Mouse (Mus musculus) heart, adult 2 months (tissue): ENCODE results near the gene Frmd3. TPM values are rescaled to one million over a fixed set of nuclear protein-coding genes. Genes with fewer than 3 reads are reported as not detected.

ENCODE experiments used
- DNase-seq, 2 experiments: peaks; one replicate each; pipeline ENCODE4 v3.0.0; 2021
- H3K27ac ChIP-seq: fragments of 200-600 bp; 2 replicates; pipeline ENCODE4 v1.8.1; 2022
- H3K27me3 ChIP-seq: fragments of 200-500 bp; 2 replicates; pipeline ENCODE4 v1.6.1; 2012; ENCODE audit warnings: mild to moderate bottlenecking, low read length, inconsistent platforms, mixed read lengths; ENCODE audit not compliant: control insufficient read depth, insufficient read depth
- H3K36me3 ChIP-seq: fragments of 200-500 bp; 2 replicates; pipeline ENCODE4 v1.6.1; 2012; ENCODE audit warnings: low read length, inconsistent platforms; ENCODE audit not compliant: control insufficient read depth, insufficient read depth
- H3K4me1 ChIP-seq: fragments of 200-500 bp; 2 replicates; pipeline ENCODE4 v1.6.1; 2011; ENCODE audit warnings: low read length; ENCODE audit not compliant: control insufficient read depth, insufficient read depth
- H3K4me3 ChIP-seq: fragments of 200-600 bp; 2 replicates; pipeline ENCODE4 v1.8.1; 2022
- H3K79me2 ChIP-seq: fragments of 200-500 bp; replicated peaks from 2 replicates; pipeline ENCODE4 v1.6.1; 2012; ENCODE audit warnings: mild to moderate bottlenecking, inconsistent platforms, low read length, moderate library complexity, mixed read lengths; ENCODE audit not compliant: control insufficient read depth, insufficient read depth
- H3K9ac ChIP-seq: fragments of 200-500 bp; 2 replicates; pipeline ENCODE4 v1.6.1; 2012; ENCODE audit warnings: low read depth, mild to moderate bottlenecking, control low read depth, inconsistent platforms, low read length, mixed read lengths
- CTCF ChIP-seq: fragments of 200-600 bp; IDR thresholded peaks from 2 replicates; pipeline ENCODE4 v1.8.1; 2022; ENCODE audit warnings: antibody characterized with exemption, mild to moderate bottlenecking, moderate library complexity
- EP300 ChIP-seq: fragments of 200-500 bp; IDR thresholded peaks from 2 replicates; pipeline ENCODE4 v1.6.1; 2011; ENCODE audit warnings: low read depth, low read length, control low read depth; ENCODE audit not compliant: insufficient read depth
- POLR2A ChIP-seq: fragments of 200-500 bp; IDR thresholded peaks from 2 replicates; pipeline ENCODE4 v1.6.1; 2011; ENCODE audit warnings: mild to moderate bottlenecking, low read depth, low read length, control low read depth; ENCODE audit not compliant: insufficient read depth
- WGBS: fragments of 180-500 bp; shearing (Covaris S2); methylation state at CpG from one replicate; pipeline ENCODE4 v1.1.7; 2018; 5-methylcytosine and 5-hydroxymethylcytosine counted together
- intact Hi-C: fragments of 180-260 bp; cut with DNase I; formaldehyde crosslinking; loops from one replicate; pipeline ENCODE4 v1.15.1; 2025
- long read RNA-seq: library from polyadenylated mRNA; stranded (forward); transcript quantifications from one replicate; pipeline ENCODE4 v2.0.0, GENCODE M21; 2021
- polyA plus RNA-seq: library from polyadenylated mRNA; depleted of rRNA; stranded (reverse); fragments of >200 nt; gene quantifications from 2 replicates; pipeline ENCODE4 v1.2.3, GENCODE M21; 2012; rRNA removed
- total RNA-seq, 2 experiments: library from RNA; stranded (reverse); gene quantifications; 2 replicates each; pipeline ENCODE4 v1.2.3; 2021

Frmd3 gene
- under 1 TPM in 1 of 2 experiments, not detected in 1; 0.14 TPM for total RNA-seq
- 0.04 TPM in 1 of 2 replicates, not detected in the other for polyA plus RNA-seq
- long read RNA-seq, partial matches to known transcripts = 0 of 1 reads
- long read RNA-seq, other reads (novel, unspliced or antisense) = 1 of 1 reads

- Histone ChIP-seq H3K27me3 (no peaks in the 10 kb centered on the region; the same call in 1 of the 2 replicates), H3K9ac (no peak within 1 kb of the TSS), H3K27ac (no peak within 1 kb of the TSS), H3K4me3 (peak within 1 kb of the TSS; percentile 28), H3K4me1 (no peaks in the 10 kb centered on the region), H3K36me3 (no peaks in the 10 kb centered on the region), H3K79me2 (no peaks in the 10 kb centered on the region)
- TF ChIP-seq CTCF = no peak
- TF ChIP-seq EP300 = no peak
- no peak for TF ChIP-seq POLR2A
- peak; percentile 6 to 24 for DNase-seq
- intact Hi-C loops = no loop called here
- 1% methylated on average over 56 of the region's 56 CpGs for WGBS
These were observed at the start of gene Frmd3 for GRCm38 (mm10) chr4:74013211-74014047. Gene Frmd3 (plus strand): TSS chr4:74013442.

- Histone ChIP-seq H3K27ac (no peak overlapping the region), H3K27me3 (no peaks in the 10 kb centered on the region), H3K36me3 (no peaks in the 10 kb centered on the region), H3K4me3 (no peak overlapping the region), H3K4me1 (no peaks in the 10 kb centered on the region), H3K79me2 (no peaks in the 10 kb centered on the region), H3K9ac (no peak overlapping the region)
- 55% methylated on average over 3 of the region's 3 CpGs for WGBS
- no peak for TF ChIP-seq POLR2A
- no peak for TF ChIP-seq EP300
- TF ChIP-seq CTCF = no peak
- intact Hi-C loops = no loop called here
- DNase-seq = no peak
These were observed 32.8 kb upstream of the Frmd3 start for GRCm38 (mm10) chr4:73980454-73980853.

- WGBS = 43% methylated on average over 3 of the region's 3 CpGs
- Histone ChIP-seq H3K9ac (no peak overlapping the region), H3K27ac (no peak overlapping the region), H3K27me3 (no peaks in the 10 kb centered on the region; the same call in 1 of the 2 replicates), H3K79me2 (no peaks in the 10 kb centered on the region), H3K4me3 (no peak overlapping the region), H3K4me1 (no peaks in the 10 kb centered on the region), H3K36me3 (no peaks in the 10 kb centered on the region)
- DNase-seq = no peak
- TF ChIP-seq POLR2A (no peak), CTCF (no peak), EP300 (no peak)
- intact Hi-C loops = no loop called here
These were observed 965 bp upstream of the Frmd3 start for GRCm38 (mm10) chr4:74012277-74012676.

- Histone ChIP-seq H3K27me3 (no peaks in the 10 kb centered on the region; the same call in 1 of the 2 replicates), H3K4me3 (no peak overlapping the region), H3K4me1 (no peaks in the 10 kb centered on the region), H3K27ac (no peak overlapping the region), H3K9ac (no peak overlapping the region), H3K79me2 (no peaks in the 10 kb centered on the region), H3K36me3 (no peaks in the 10 kb centered on the region)
- intact Hi-C loops = no loop called here
- TF ChIP-seq CTCF = no peak
- no peak for TF ChIP-seq EP300
- no peak for TF ChIP-seq POLR2A
- no peak for DNase-seq
- 34% methylated on average over 4 of the region's 4 CpGs for WGBS
These were observed 542 bp upstream of the Frmd3 start for GRCm38 (mm10) chr4:74012700-74013099.

GRCm38 (mm10) chr4:74014048-74014500 is 832 bp downstream of the Frmd3 start:
- H3K27me3 ChIP-seq = no peaks in the 10 kb centered on the region; the same call in 1 of the 2 replicates
- no peaks in the 10 kb centered on the region for H3K4me1 ChIP-seq
- H3K9ac ChIP-seq = no peak overlapping the region
- peak overlapping the region; percentile 28; the same call in 1 of the 2 replicates for H3K4me3 ChIP-seq
- no peaks in the 10 kb centered on the region for H3K79me2 ChIP-seq
- WGBS = 8% methylated on average over 11 of the region's 11 CpGs
- H3K36me3 ChIP-seq = no peaks in the 10 kb centered on the region
- no peak for DNase-seq
- TF ChIP-seq POLR2A = no peak
- TF ChIP-seq EP300 = no peak
- no peak for TF ChIP-seq CTCF
- H3K27ac ChIP-seq = no peak overlapping the region
- intact Hi-C loops = no loop called here

GRCm38 (mm10) chr4:74020084-74020483 is 6.8 kb downstream of the Frmd3 start:
- TF ChIP-seq POLR2A = no peak
- no peak for TF ChIP-seq EP300
- no peak for TF ChIP-seq CTCF
- Histone ChIP-seq H3K27me3 (no peaks in the 10 kb centered on the region), H3K79me2 (no peaks in the 10 kb centered on the region), H3K4me3 (no peak overlapping the region), H3K9ac (no peak overlapping the region), H3K27ac (no peak overlapping the region), H3K4me1 (no peaks in the 10 kb centered on the region), H3K36me3 (no peaks in the 10 kb centered on the region)
- no peak for DNase-seq
- 54% methylated on average over 2 of the region's 2 CpGs for WGBS
- intact Hi-C loops = no loop called here
